Mouse (Mus musculus) brain, embryonic 18.5 days (tissue): ENCODE results near the gene Ap4s1.

Experiments
- DNase-seq: peaks from one replicate; pipeline ENCODE4 v3.0.0-alpha.2; 2012; ENCODE audit warnings: low read depth, low spot score

The Ap4s1 gene

GRCm38 (mm10) chr12:51703859-51704258 lies 13.0 kb downstream of the Ap4s1 start:
- DNase-seq, result no peak

GRCm38 (mm10) chr12:51704572-51704971 lies 13.7 kb downstream of the Ap4s1 start:
- no peak for DNase-seq

GRCm38 (mm10) chr12:51705778-51706177 lies 14.9 kb downstream of the Ap4s1 start:
- DNase-seq, result no peak

GRCm38 (mm10) chr12:51706673-51707235 lies 15.9 kb downstream of the Ap4s1 start:
- DNase-seq, result no peak

- no peak for DNase-seq
Measured at GRCm38 (mm10) chr12:51708941-51709686, 18.3 kb downstream of the Ap4s1 start.

- DNase-seq, result no peak
Measured at GRCm38 (mm10) chr12:51709741-51710140, 18.9 kb downstream of the Ap4s1 start.

- DNase-seq, result no peak
Measured at GRCm38 (mm10) chr12:51710154-51710553, 19.3 kb downstream of the Ap4s1 start.

GRCm38 (mm10) chr12:51712685-51713084 lies 21.9 kb downstream of the Ap4s1 start:
- no peak for DNase-seq

- no peak for DNase-seq
Measured at GRCm38 (mm10) chr12:51718617-51719016, 27.8 kb downstream of the Ap4s1 start.

GRCm38 (mm10) chr12:51721836-51722235 lies 31.0 kb downstream of the Ap4s1 start:
- no peak for DNase-seq

GRCm38 (mm10) chr12:51729058-51729457 lies 38.2 kb downstream of the Ap4s1 start:
- DNase-seq, result no peak

- DNase-seq, result no peak
Measured at GRCm38 (mm10) chr12:51729827-51730226, 39.0 kb downstream of the Ap4s1 start.

- no peak for DNase-seq
Measured at GRCm38 (mm10) chr12:51734605-51735211, 43.9 kb downstream of the Ap4s1 start.

- no peak for DNase-seq
Measured at GRCm38 (mm10) chr12:51735840-51736271, 45.0 kb downstream of the Ap4s1 start.

- DNase-seq, result no peak
Measured at GRCm38 (mm10) chr12:51736381-51736780, 45.5 kb downstream of the Ap4s1 start.

GRCm38 (mm10) chr12:51736807-51737206 lies 46.0 kb downstream of the Ap4s1 start:
- no peak for DNase-seq

GRCm38 (mm10) chr12:51741690-51742089 lies 50.9 kb downstream of the Ap4s1 start:
- no peak for DNase-seq

- DNase-seq, result no peak
Measured at GRCm38 (mm10) chr12:51744957-51745356, 54.1 kb downstream of the Ap4s1 start.

- no peak for DNase-seq
Measured at GRCm38 (mm10) chr12:51747348-51747747, 56.5 kb downstream of the Ap4s1 start.

- no peak for DNase-seq
Measured at GRCm38 (mm10) chr12:51755938-51756598, 65.2 kb downstream of the Ap4s1 start.

- no peak for DNase-seq
Measured at GRCm38 (mm10) chr12:51756599-51756961, 65.7 kb downstream of the Ap4s1 start.

- no peak for DNase-seq
Measured at GRCm38 (mm10) chr12:51759374-51759773, 68.5 kb downstream of the Ap4s1 start.
